Mouse (Mus musculus) liver, postnatal 0 days (tissue): ENCODE results near the gene Nfkbie. TPM values are rescaled to one million over a fixed set of nuclear protein-coding genes. Genes with fewer than 3 reads are reported as not detected.
A peak's percentile ranks its signal among the peaks of the same experiment; 100 is the strongest.

ENCODE experiments used
- ATAC-seq: fragments of 200-750 bp; cut with Nextera tagmentation; 2 replicates; pipeline ENCODE4 v1.8.0; 2017; ENCODE audit warnings: mild to moderate bottlenecking, moderate library complexity
- DNase-seq: peaks from one replicate; pipeline ENCODE4 v3.0.0-alpha.2; 2016
- H3K27ac ChIP-seq: fragments of 300-500 bp; sonication (generic); 2 replicates; pipeline ENCODE4 v1.5.1; 2014; ENCODE audit warnings: antibody characterized with exemption, moderate library complexity, mild to moderate bottlenecking, low read depth
- H3K27me3 ChIP-seq: fragments of 300-500 bp; sonication (generic); 2 replicates; pipeline ENCODE4 v1.6.1; 2014; ENCODE audit warnings: low read length, control low read depth, mixed read lengths; ENCODE audit not compliant: insufficient read depth
- H3K36me3 ChIP-seq: fragments of 300-500 bp; sonication (generic); replicated peaks from 2 replicates; pipeline ENCODE4 v1.6.1; 2014; ENCODE audit warnings: mild to moderate bottlenecking, control low read depth, low read length, moderate library complexity, mixed read lengths; ENCODE audit not compliant: insufficient read depth
- H3K4me1 ChIP-seq: fragments of 300-500 bp; sonication (generic); 2 replicates; pipeline ENCODE4 v1.6.1; 2014; ENCODE audit warnings: antibody characterized with exemption, mild to moderate bottlenecking, control low read depth; ENCODE audit not compliant: insufficient read depth
- H3K4me2 ChIP-seq: fragments of 300-500 bp; sonication (generic); 2 replicates; pipeline ENCODE4 v1.6.1; 2014; ENCODE audit warnings: low read depth, mild to moderate bottlenecking, low read length, moderate library complexity, mixed read lengths
- H3K4me3 ChIP-seq: fragments of 300-500 bp; sonication (generic); 2 replicates; pipeline ENCODE4 v1.5.1; 2014; ENCODE audit warnings: low read depth, low read length
- H3K9ac ChIP-seq: fragments of 300-500 bp; sonication (generic); replicated peaks from 2 replicates; pipeline ENCODE4 v1.6.1; 2014; ENCODE audit warnings: mild to moderate bottlenecking, moderate library complexity
- H3K9me3 ChIP-seq: fragments of 300-500 bp; sonication (generic); 2 replicates; pipeline ENCODE4 v1.6.1; 2016; ENCODE audit warnings: mild to moderate bottlenecking, control low read depth, low read length, mixed read lengths
- CTCF ChIP-seq: sonication (generic); IDR thresholded peaks from 2 replicates; pipeline ENCODE4 v1.5.1; 2016; ENCODE audit warnings: antibody characterized with exemption, low read depth
- EP300 ChIP-seq: IDR thresholded peaks from 2 replicates; pipeline ENCODE4 v1.6.1; 2016; ENCODE audit warnings: antibody characterized with exemption, low read depth, mild to moderate bottlenecking
- WGBS: fragments of 180-500 bp; shearing (Covaris S2); extraction: QIAGEN DNeasy Blood & Tissue Kit; methylation state at CpG from one replicate; pipeline ENCODE4 v1.1.7; 2014; ENCODE audit not compliant: insufficient replicate concordance; 5-methylcytosine and 5-hydroxymethylcytosine counted together
- polyA plus RNA-seq: library from polyadenylated mRNA; unstranded; fragments of >200 nt; fragmentation: Nextera tagmentation; extraction: Ambion mirVana; gene quantifications from 2 replicates; pipeline ENCODE4 v1.2.1, GENCODE M21; 2015

The Nfkbie gene
- polyA plus RNA-seq, 1 experiment from 2014 or later: 2.8 TPM

DNA sequence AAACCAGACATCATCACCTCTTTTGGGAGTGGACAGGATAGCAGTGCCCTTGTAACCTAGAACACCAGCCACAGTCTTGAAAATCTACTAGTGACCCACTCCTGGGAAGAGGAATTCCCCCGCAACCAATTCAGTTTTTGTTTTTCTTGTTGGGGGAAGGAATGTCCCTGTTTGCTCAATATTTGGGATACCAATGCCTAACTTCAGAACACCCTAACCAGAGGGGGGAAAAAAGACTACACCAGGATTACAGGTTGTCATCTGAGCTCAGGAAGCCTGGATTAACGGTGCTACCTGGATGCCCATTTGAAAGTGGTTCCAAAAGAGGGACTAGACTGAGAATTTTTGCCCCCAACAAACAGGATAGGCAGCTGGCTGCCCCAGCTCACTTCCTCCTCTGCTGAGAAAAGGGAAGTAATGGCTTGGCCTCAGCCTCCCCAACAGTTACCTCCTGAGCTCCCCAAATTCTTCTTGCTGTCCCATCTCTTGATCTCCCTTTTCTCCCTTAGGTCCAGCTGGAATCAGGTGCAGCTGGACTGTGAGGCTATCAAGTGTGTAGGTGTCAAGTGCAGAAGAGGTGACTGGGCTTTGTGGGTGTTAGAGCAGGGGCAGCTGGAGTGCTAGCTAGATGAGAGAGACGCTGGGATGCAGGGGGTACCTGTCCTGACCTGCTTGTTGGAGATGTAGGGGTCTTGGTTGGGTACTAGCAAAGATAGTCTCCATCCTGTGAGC is 1.2 kb downstream of the Nfkbie start:
- H3K4me1 ChIP-seq: peaks cover 16% of the 10 kb centered on the region
- ATAC-seq (no peak), DNase-seq (peak; percentile 30)
- peak overlapping the region; percentile 65 for H3K9ac ChIP-seq
- H3K27ac ChIP-seq: peak overlapping the region; percentile 20; the same call in 1 of the 2 replicates
- no peaks in the 10 kb centered on the region for H3K9me3 ChIP-seq
- H3K36me3 ChIP-seq: peaks cover 9% of the 10 kb centered on the region
- peak overlapping the region; percentile 93 for H3K4me2 ChIP-seq
- WGBS: 27% methylated on average over 3 of the region's 3 CpGs
- peak overlapping the region; percentile 63 for H3K4me3 ChIP-seq
- H3K27me3 ChIP-seq: peaks cover 6% of the 10 kb centered on the region; the same call in 1 of the 2 replicates
- no peak for TF ChIP-seq EP300
- no peak for TF ChIP-seq CTCF

DNA sequence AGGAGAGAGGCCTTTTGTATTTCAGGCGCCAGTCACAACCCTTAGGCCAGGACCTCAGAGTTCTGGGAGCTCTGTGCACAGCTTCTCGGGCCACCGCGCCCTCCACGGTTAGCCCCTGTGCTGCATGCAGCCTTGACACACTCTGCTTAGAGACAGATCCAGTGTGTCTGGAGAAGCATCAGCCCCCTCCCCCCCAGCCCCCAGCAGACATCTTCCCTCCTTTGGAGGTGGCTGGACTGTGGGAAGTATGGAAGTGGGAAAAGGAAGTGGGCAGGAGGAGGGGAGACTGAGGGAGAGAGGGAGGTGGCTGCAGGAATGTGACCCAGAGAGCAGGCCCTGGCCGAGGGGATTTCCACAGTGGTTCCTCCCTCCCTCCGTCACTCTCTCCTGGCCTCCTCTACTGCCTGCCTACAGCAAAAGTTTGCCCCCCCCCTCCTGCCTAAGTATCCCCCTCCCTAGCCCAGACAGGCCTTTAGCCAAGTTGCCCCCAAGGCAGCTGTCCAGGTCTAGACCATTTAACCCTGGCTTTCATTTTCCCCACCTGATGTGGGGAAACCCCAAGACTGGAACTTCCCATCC is 1.8 kb downstream of the Nfkbie start:
- no peaks in the 10 kb centered on the region for H3K9me3 ChIP-seq
- no peak for ATAC-seq
- WGBS: 54% methylated on average over 6 of the region's 7 CpGs
- peaks cover 9% of the 10 kb centered on the region for H3K36me3 ChIP-seq
- H3K4me1 ChIP-seq: peaks cover 16% of the 10 kb centered on the region
- DNase-seq: no peak
- peak overlapping the region; percentile 93 for H3K4me2 ChIP-seq
- H3K27ac ChIP-seq: peak overlapping the region; percentile 20
- H3K27me3 ChIP-seq: peaks cover 6% of the 10 kb centered on the region; the same call in 1 of the 2 replicates
- TF ChIP-seq EP300 (no peak), CTCF (no peak)
- peak overlapping the region; percentile 63 for H3K4me3 ChIP-seq
- peak overlapping the region; percentile 65 for H3K9ac ChIP-seq

- H3K9me3 ChIP-seq: no peaks in the 10 kb centered on the region
- peak overlapping the region; percentile 20 for H3K27ac ChIP-seq
- H3K9ac ChIP-seq: no peak overlapping the region; the same call in 1 of the 2 replicates
- peak; percentile 31 for DNase-seq
- 0 out of 2 replicates have a peak overlapping the region, but pooled peaks have one; percentile 63 for H3K4me3 ChIP-seq
- TF ChIP-seq EP300 (no peak), CTCF (no peak)
- peaks cover 3% of the 10 kb centered on the region; the same call in 1 of the 2 replicates for H3K27me3 ChIP-seq
- peaks cover 16% of the 10 kb centered on the region for H3K4me1 ChIP-seq
- H3K4me2 ChIP-seq: peak overlapping the region; percentile 93
- H3K36me3 ChIP-seq: peaks cover 9% of the 10 kb centered on the region
- WGBS: 51% methylated on average over 16 of the region's 16 CpGs
- ATAC-seq: no peak
Observed at GRCm38 (mm10) chr17:45557998-45558862, 2.7 kb downstream of the Nfkbie start.

- no peak for DNase-seq
- no peak overlapping the region for H3K4me2 ChIP-seq
- no peak overlapping the region for H3K27ac ChIP-seq
- no peaks in the 10 kb centered on the region for H3K9me3 ChIP-seq
- peaks cover 9% of the 10 kb centered on the region for H3K36me3 ChIP-seq
- peaks cover 26% of the 10 kb centered on the region for H3K4me1 ChIP-seq
- H3K4me3 ChIP-seq: no peak overlapping the region
- no peak for TF ChIP-seq CTCF
- no peak for TF ChIP-seq EP300
- peaks cover 3% of the 10 kb centered on the region; the same call in 1 of the 2 replicates for H3K27me3 ChIP-seq
- no peak for ATAC-seq
- 81% methylated on average over 15 of the region's 15 CpGs for WGBS
- H3K9ac ChIP-seq: no peak overlapping the region
Observed at GRCm38 (mm10) chr17:45559732-45560525, 4.4 kb downstream of the Nfkbie start.

GRCm38 (mm10) chr17:45563216-45563615 is 7.7 kb downstream of the Nfkbie start:
- no peaks in the 10 kb centered on the region for H3K27me3 ChIP-seq
- no peak overlapping the region for H3K27ac ChIP-seq
- TF ChIP-seq CTCF (no peak), EP300 (no peak)
- WGBS: 66% methylated on average over 12 of the region's 12 CpGs
- H3K4me1 ChIP-seq: peaks cover 19% of the 10 kb centered on the region
- H3K4me2 ChIP-seq: peak overlapping the region; percentile 97; the same call in 1 of the 2 replicates
- peak overlapping the region; percentile 91; the same call in 1 of the 2 replicates for H3K4me3 ChIP-seq
- H3K9me3 ChIP-seq: no peaks in the 10 kb centered on the region
- peaks cover 37% of the 10 kb centered on the region for H3K36me3 ChIP-seq
- DNase-seq (no peak), ATAC-seq (no peak)
- no peak overlapping the region for H3K9ac ChIP-seq
